Mouse (Mus musculus): ENCODE results near the gene L3mbtl4. TPM values are rescaled to one million over a fixed set of nuclear protein-coding genes. Genes with fewer than 3 reads are reported as not detected.

The L3mbtl4 gene
- polyA plus RNA-seq, 1 experiment from 2014 or later, result 1.1 TPM

GRCm38 (mm10) chr17:68793741-68794140 lies 520.1 kb downstream of the L3mbtl4 start:
- H3K4me1 ChIP-seq (replicated peaks; ENCODE audit: control insufficient read depth, insufficient read depth, low read length), result no peaks in the 10 kb centered on the region
- no peak for DNase-seq (ENCODE audit: low spot score)
- H3K4me2 ChIP-seq (ENCODE audit: low read length), result no peak overlapping the region
- H3K27ac ChIP-seq (ENCODE audit: low read depth), result no peak overlapping the region
- WGBS, result 81% methylated on average over 4 of the region's 4 CpGs
- no peaks in the 10 kb centered on the region for H3K9me3 ChIP-seq (ENCODE audit: control insufficient read depth, low read length)
- ATAC-seq (replicated peaks; ENCODE audit: low FRiP score, low TSS enrichment, low read depth), result no peak
- H3K36me3 ChIP-seq (ENCODE audit: control insufficient read depth, insufficient read depth, low read length), result no peaks in the 10 kb centered on the region
- no peak overlapping the region for H3K9ac ChIP-seq (ENCODE audit: low read length)
- H3K27me3 ChIP-seq (replicated peaks; ENCODE audit: control insufficient read depth, insufficient read depth, low read length), result no peaks in the 10 kb centered on the region
- H3K4me3 ChIP-seq (ENCODE audit: low read depth, low read length), result no peak overlapping the region

- Histone ChIP-seq H3K4me1 (replicated peaks; ENCODE audit: control insufficient read depth, insufficient read depth, low read length) (no peaks in the 10 kb centered on the region), H3K4me2 (ENCODE audit: low read length) (no peak within 1 kb of the TSS), H3K9ac (ENCODE audit: low read length) (no peak within 1 kb of the TSS), H3K27me3 (replicated peaks; ENCODE audit: control insufficient read depth, insufficient read depth, low read length) (no peaks in the 10 kb centered on the region), H3K36me3 (ENCODE audit: control insufficient read depth, insufficient read depth, low read length) (no peaks in the 10 kb centered on the region), H3K27ac (ENCODE audit: low read depth) (no peak within 1 kb of the TSS), H3K9me3 (ENCODE audit: control insufficient read depth, low read length) (no peaks in the 10 kb centered on the region), H3K4me3 (ENCODE audit: low read depth, low read length) (no peak within 1 kb of the TSS)
- WGBS, result 77% methylated on average over 6 of the region's 6 CpGs
- DNase-seq (ENCODE audit: low spot score) (no peak), ATAC-seq (replicated peaks; ENCODE audit: low FRiP score, low TSS enrichment, low read depth) (no peak)
Observed at GRCm38 (mm10) chr17:68826323-68826722, 552.7 kb downstream of the L3mbtl4 start, which contains the start of gene Tmem200c. Gene Tmem200c, plus strand, starts transcription at chr17:68826623.
